16 mouse cellular contexts compared by ENCODE assay signal in genomic region chr5:22486601-22487206, GRCm38 (mm10).
DNase-seq lines count a peak whose midpoint lies in the region; ATAC-seq and TF ChIP-seq lines count a peak whose summit lies in the region.
"Had no signal": no experiment of that assay in that cellular context is flagged by ENCODE, and none has a peak within 500 bp of the region (broad histone marks: within the 10 kb centered on the region; RNA-seq: fewer than 3 reads in every experiment).

No protein-coding gene starts in this region.

- H3K27ac ChIP-seq in liver, adult 2 months (replicated peaks; ENCODE audit: insufficient read depth, low read depth, low read length): peak overlapping the region; percentile 84
- H3K27ac ChIP-seq in liver, embryonic 11.5 days (ENCODE audit: low read depth, low read length): no peak overlapping the region
- peak overlapping the region; percentile 30 for H3K27ac ChIP-seq in liver, embryonic 13.5 days
- no peak overlapping the region for H3K27ac ChIP-seq in lung, postnatal 0 days (ENCODE audit: low read length)
- H3K27ac ChIP-seq: heart, embryonic 13.5 days; limb, embryonic 10.5 days; neural tube, embryonic 15.5 days had no signal

- TF ChIP-seq POLR2A in liver, adult 2 months (IDR thresholded peaks at IDR 0.05; ENCODE audit: extremely low read depth, insufficient read depth, low read length): no peak

- no peaks in the 10 kb centered on the region for H3K27me3 ChIP-seq in liver, adult 2 months (ENCODE audit: control insufficient read depth, insufficient read depth, low read length)
- H3K27me3 ChIP-seq in liver, embryonic 11.5 days (replicated peaks; ENCODE audit: control insufficient read depth, insufficient read depth, low read length): no peaks in the 10 kb centered on the region
- no peaks in the 10 kb centered on the region for H3K27me3 ChIP-seq in liver, embryonic 13.5 days
- no peaks in the 10 kb centered on the region for H3K27me3 ChIP-seq in lung, postnatal 0 days (replicated peaks; ENCODE audit: insufficient read depth, low read length)
- H3K27me3 ChIP-seq: heart, embryonic 13.5 days; neural tube, embryonic 15.5 days had no signal

- 19% methylated on average over 6 of the region's 6 CpGs for WGBS in liver, adult 2 months
- 74% methylated on average over 6 of the region's 6 CpGs for WGBS in liver, embryonic 11.5 days
- WGBS in liver, embryonic 13.5 days (ENCODE audit: insufficient replicate concordance): 80% methylated on average over 6 of the region's 6 CpGs
- WGBS in lung, postnatal 0 days: 52% methylated on average over 6 of the region's 6 CpGs

- no peaks in the 10 kb centered on the region for H3K9me3 ChIP-seq in liver, embryonic 11.5 days (ENCODE audit: control insufficient read depth, low read length)
- H3K9me3 ChIP-seq in liver, embryonic 13.5 days (replicated peaks): no peaks in the 10 kb centered on the region
- H3K9me3 ChIP-seq in lung, postnatal 0 days (ENCODE audit: low read length): no peaks in the 10 kb centered on the region
- H3K9me3 ChIP-seq: heart, embryonic 13.5 days; limb, embryonic 10.5 days; neural tube, embryonic 15.5 days had no signal

- no peak for ATAC-seq in liver, embryonic 11.5 days (replicated peaks; ENCODE audit: low FRiP score)
- no peak for ATAC-seq in liver, embryonic 13.5 days (ENCODE audit: low read depth)
- no peak for ATAC-seq in lung, postnatal 0 days
- no peak for ATAC-seq in erythroid progenitor cell, adult 5-6 weeks (replicated peaks; ENCODE audit: low FRiP score, poor library complexity, severe bottlenecking)

- no peak for TF ChIP-seq CTCF in liver, adult 2 months (IDR thresholded peaks at IDR 0.05; ENCODE audit: low read depth, low read length)
- TF ChIP-seq CTCF in lung, postnatal 0 days (IDR thresholded peaks at IDR 0.05): no peak

- no peaks in the 10 kb centered on the region for H3K79me2 ChIP-seq in liver, adult 2 months (ENCODE audit: control insufficient read depth, insufficient read depth, low read length)

- no peak overlapping the region for H3K9ac ChIP-seq in liver, adult 2 months (ENCODE audit: low read depth, low read length)
- no peak overlapping the region for H3K9ac ChIP-seq in liver, embryonic 11.5 days (ENCODE audit: low read depth, low read length)
- H3K9ac ChIP-seq in liver, embryonic 13.5 days: no peak overlapping the region
- no peak overlapping the region for H3K9ac ChIP-seq in lung, postnatal 0 days (replicated peaks; ENCODE audit: low read depth)
- H3K9ac ChIP-seq: heart, embryonic 13.5 days; neural tube, embryonic 15.5 days had no signal

- no peak overlapping the region for H3K4me3 ChIP-seq in liver, adult 2 months (ENCODE audit: insufficient read depth, low read depth, low read length)
- H3K4me3 ChIP-seq in liver, embryonic 11.5 days (ENCODE audit: low read depth, low read length): no peak overlapping the region
- H3K4me3 ChIP-seq in liver, embryonic 13.5 days (replicated peaks): no peak overlapping the region
- no peak overlapping the region for H3K4me3 ChIP-seq in lung, postnatal 0 days (ENCODE audit: low read depth, low read length)
- H3K4me3 ChIP-seq: erythroblast, embryonic 14.5 days; heart, embryonic 13.5 days; limb, embryonic 10.5 days; neural tube, embryonic 15.5 days had no signal

- H3K4me1 ChIP-seq in liver, adult 2 months (ENCODE audit: control insufficient read depth, insufficient read depth, low read length): peaks cover 12% of the 10 kb centered on the region
- no peaks in the 10 kb centered on the region for H3K4me1 ChIP-seq in liver, embryonic 11.5 days (replicated peaks; ENCODE audit: control insufficient read depth, insufficient read depth, low read length)
- peaks cover 20% of the 10 kb centered on the region for H3K4me1 ChIP-seq in liver, embryonic 13.5 days (replicated peaks)
- H3K4me1 ChIP-seq in lung, postnatal 0 days (ENCODE audit: insufficient read depth, low read depth, low read length): no peaks in the 10 kb centered on the region
- H3K4me1 ChIP-seq: heart, embryonic 13.5 days; limb, embryonic 10.5 days; neural tube, embryonic 15.5 days had no signal

- H3K36me3 ChIP-seq in liver, adult 2 months (ENCODE audit: control insufficient read depth, insufficient read depth, low read length): peaks cover 3% of the 10 kb centered on the region; the same call in 1 of the 2 replicates
- peaks cover 8% of the 10 kb centered on the region; the same call in 1 of the 2 replicates for H3K36me3 ChIP-seq in liver, embryonic 11.5 days (ENCODE audit: control insufficient read depth, insufficient read depth, low read length)
- H3K36me3 ChIP-seq in liver, embryonic 13.5 days: peaks cover 62% of the 10 kb centered on the region
- H3K36me3 ChIP-seq in lung, postnatal 0 days (ENCODE audit: insufficient read depth, low read length): no peaks in the 10 kb centered on the region
- H3K36me3 ChIP-seq: neural tube, embryonic 15.5 days had no signal

- peak; percentile 95 for DNase-seq in liver, adult 2 months (ENCODE audit: extremely low read depth, low read depth, low spot score)
- no peak for DNase-seq in liver, embryonic 11.5 days (ENCODE audit: low spot score)
- DNase-seq in cerebellum, adult 11 months: peak; percentile 94
- peak; percentile 93 to 96 for DNase-seq in cerebellum, postnatal 10 days
- no peak for DNase-seq in liver, embryonic 13.5 days
- no peak for DNase-seq in lung, postnatal 0 days (ENCODE audit: low spot score)
- no peak for DNase-seq in urinary bladder, postnatal 10 days (ENCODE audit: low spot score)
- DNase-seq: gastrocnemius, postnatal 36 days; kidney, postnatal 14 days; lung, postnatal 10 days; thymus, adult 2 months had no signal

- H3K4me2 ChIP-seq in liver, embryonic 11.5 days: no peak overlapping the region
- H3K4me2 ChIP-seq in liver, embryonic 13.5 days: no peak overlapping the region
- no peak overlapping the region for H3K4me2 ChIP-seq in lung, postnatal 0 days (replicated peaks; ENCODE audit: low read depth, low read length)
- H3K4me2 ChIP-seq: heart, embryonic 13.5 days; neural tube, embryonic 15.5 days had no signal

- no peak for TF ChIP-seq EP300 in lung, postnatal 0 days (IDR thresholded peaks at IDR 0.05)

Comparison
In these comparisons a context has a peak if more than half of its experiments do, and no peak if none do; other contexts are left out.
1. DNase-seq: peak in liver, adult 2 months (single experiment), cerebellum, adult 11 months (single experiment) and cerebellum, postnatal 10 days (2 of 2); none in liver, embryonic 11.5 days (single experiment), liver, embryonic 13.5 days (single experiment), lung, postnatal 0 days (single experiment) and urinary bladder, postnatal 10 days (single experiment).
2. H3K27ac ChIP-seq: peak in liver, adult 2 months (single experiment) and liver, embryonic 13.5 days (single experiment); none in liver, embryonic 11.5 days (single experiment) and lung, postnatal 0 days (single experiment).